Mouse (Mus musculus) B cell, adult 67 days (primary cell): ENCODE results near the gene Bicc1. TPM values are rescaled to one million over a fixed set of nuclear protein-coding genes. Genes with fewer than 3 reads are reported as not detected.

Experiments
- total RNA-seq, 2 experiments: library from RNA; stranded (reverse); gene quantifications; 4 replicates each; pipeline ENCODE4 v1.2.4; 2023

Gene Bicc1
- total RNA-seq = not detected

GRCm38 (mm10) chr10:71159676-71160235, at the start of gene Bicc1:
Gene Bicc1, minus strand, starts transcription at chr10:71159700.

Other genes starting within 250 kb of the Bicc1 start
- gene Tfam, start 78.6 kb upstream of the Bicc1 start, total RNA-seq = 10 to 100 TPM; 66.3 to 87.5 TPM
- 10 to 100 TPM; 73.7 to 81.0 TPM for gene Ube2d1, start 125.6 kb upstream of the Bicc1 start, total RNA-seq
- 10 to 100 TPM; 13.4 to 14.9 TPM for gene Cisd1, start 185.3 kb upstream of the Bicc1 start, total RNA-seq
- 10 to 100 TPM; 23.2 to 29.6 TPM for gene Ipmk, start 188.1 kb upstream of the Bicc1 start, total RNA-seq